Mouse (Mus musculus): ENCODE data around the gene Zfp488. TPM values are rescaled to one million over a fixed set of nuclear protein-coding genes. Genes with fewer than 3 reads are reported as not detected.
A peak's percentile ranks its signal among the peaks of the same experiment; 100 is the strongest.

The Zfp488 gene
- 1 to 10 TPM; 3.7 to 5.1 (median 4.3) TPM for total RNA-seq (2022)

- no peak for DNase-seq (ENCODE audit: low spot score in 2 of 2)
Observed at GRCm38 (mm10) chr14:33978604-33979059, at the start of gene Zfp488. Gene Zfp488, minus strand, starts transcription at chr14:33978764.

GRCm38 (mm10) chr14:34026710-34027109, 48.1 kb upstream of the Zfp488 start:
- DNase-seq (ENCODE audit: low spot score in 2 of 2): no peak

GRCm38 (mm10) chr14:34016938-34017337, 38.4 kb upstream of the Zfp488 start:
- DNase-seq (ENCODE audit: low spot score in 2 of 2): no peak

- no peak for DNase-seq (ENCODE audit: low spot score in 2 of 2)
Observed at GRCm38 (mm10) chr14:34016381-34016780, 37.8 kb upstream of the Zfp488 start, which contains the start of gene Gm5460. Gene Gm5460, plus strand, starts transcription at chr14:34016758.

- DNase-seq (ENCODE audit: low spot score in 2 of 2): no peak
Observed at GRCm38 (mm10) chr14:34015063-34015462, 36.5 kb upstream of the Zfp488 start, which contains the start of gene Gm30083. Gene Gm30083, minus strand, starts transcription at chr14:34015182.

- no peak for DNase-seq (ENCODE audit: low spot score in 2 of 2)
Observed at GRCm38 (mm10) chr14:34002358-34002757, 23.8 kb upstream of the Zfp488 start.

GRCm38 (mm10) chr14:34001445-34001844, 22.9 kb upstream of the Zfp488 start:
- no peak for DNase-seq (ENCODE audit: low spot score in 2 of 2)

- DNase-seq (ENCODE audit: low spot score in 2 of 2): no peak
Observed at GRCm38 (mm10) chr14:34000076-34000475, 21.5 kb upstream of the Zfp488 start.

- no peak for DNase-seq (ENCODE audit: low spot score in 2 of 2)
Observed at GRCm38 (mm10) chr14:33997427-33997826, 18.9 kb upstream of the Zfp488 start.

GRCm38 (mm10) chr14:33993521-33994289, 15.1 kb upstream of the Zfp488 start:
- no peak for DNase-seq (ENCODE audit: low spot score in 2 of 2)

- DNase-seq (ENCODE audit: low spot score in 2 of 2): no peak
Observed at GRCm38 (mm10) chr14:33993051-33993450, 14.5 kb upstream of the Zfp488 start.

GRCm38 (mm10) chr14:33991971-33992370, 13.4 kb upstream of the Zfp488 start:
- DNase-seq (ENCODE audit: low spot score in 2 of 2): no peak

- DNase-seq (ENCODE audit: low spot score in 2 of 2): no peak
Observed at GRCm38 (mm10) chr14:33989201-33989600, 10.6 kb upstream of the Zfp488 start.

GRCm38 (mm10) chr14:33977748-33978147, 816 bp downstream of the Zfp488 start:
- DNase-seq (ENCODE audit: low spot score in 2 of 2): no peak

GRCm38 (mm10) chr14:33974752-33975151, 3.8 kb downstream of the Zfp488 start:
- peak in 1 of 2 experiments; percentile 42 for DNase-seq (ENCODE audit: low spot score in 2 of 2)

- no peak for DNase-seq (ENCODE audit: low spot score in 2 of 2)
Observed at GRCm38 (mm10) chr14:33972679-33973078, 5.9 kb downstream of the Zfp488 start.

GRCm38 (mm10) chr14:33965675-33966074, 12.9 kb downstream of the Zfp488 start:
- DNase-seq (ENCODE audit: low spot score in 2 of 2): no peak

GRCm38 (mm10) chr14:33959341-33959740, 19.2 kb downstream of the Zfp488 start:
- peak in 1 of 2 experiments; percentile 58 for DNase-seq (ENCODE audit: low spot score in 2 of 2)

GRCm38 (mm10) chr14:33958841-33959240, 19.7 kb downstream of the Zfp488 start:
- no peak for DNase-seq (ENCODE audit: low spot score in 2 of 2)

- DNase-seq (ENCODE audit: low spot score in 2 of 2): no peak
Observed at GRCm38 (mm10) chr14:33958186-33958585, 20.4 kb downstream of the Zfp488 start.

GRCm38 (mm10) chr14:33956055-33956454, 22.5 kb downstream of the Zfp488 start:
- DNase-seq (ENCODE audit: low spot score in 2 of 2): no peak

GRCm38 (mm10) chr14:33953761-33954160, 24.8 kb downstream of the Zfp488 start, which contains the start of gene Rbp3:
Gene Rbp3, plus strand, starts transcription at chr14:33954003.
- DNase-seq (ENCODE audit: low spot score in 2 of 2): no peak

All from layer of hippocampus, adult 8-10 months (tissue).